ENCODE assay signal across 32 mouse cellular contexts in genomic region chr16:88166547-88166946, GRCm38 (mm10).
"Had no signal": no experiment of that assay in that cellular context is flagged by ENCODE, and none has a peak within 500 bp of the region (broad histone marks: within the 10 kb centered on the region; RNA-seq: fewer than 3 reads in every experiment).

No protein-coding gene starts in this region.

- H3K36me3 ChIP-seq: limb, embryonic 10.5 days; limb, embryonic 12.5 days; limb, embryonic 13.5 days; limb, embryonic 15.5 days; liver, embryonic 12.5 days; liver, embryonic 13.5 days; liver, embryonic 15.5 days; lung, embryonic 15.5 days; midbrain, embryonic 10.5 days; midbrain, embryonic 12.5 days; midbrain, embryonic 13.5 days; midbrain, embryonic 15.5 days; neural tube, embryonic 12.5 days had no signal

- ATAC-seq: liver, embryonic 12.5 days; liver, postnatal 0 days; lung, postnatal 0 days; midbrain, embryonic 13.5 days; midbrain, embryonic 15.5 days; midbrain, embryonic 16.5 days had no signal

- H3K27me3 ChIP-seq: limb, embryonic 12.5 days; limb, embryonic 13.5 days; limb, embryonic 15.5 days; liver, embryonic 12.5 days; liver, embryonic 13.5 days; liver, embryonic 15.5 days; lung, embryonic 15.5 days; megakaryocyte, embryonic 14.5 days; midbrain, embryonic 12.5 days; midbrain, embryonic 13.5 days; midbrain, embryonic 15.5 days; neural tube, embryonic 12.5 days had no signal

- DNase-seq: left cerebral cortex, postnatal 4 days; liver; liver, embryonic 13.5 days; liver, postnatal 0 days; lung, adult 18-20 months; lung, adult 2 months; lung, embryonic 14.5 days; lung, postnatal 10 days; lung, postnatal 14 days; lung, postnatal 36 days; lung, postnatal 4 days; midbrain, embryonic 14.5 days had no signal

- H3K4me1 ChIP-seq: limb, embryonic 10.5 days; limb, embryonic 12.5 days; limb, embryonic 13.5 days; limb, embryonic 15.5 days; liver, embryonic 12.5 days; liver, embryonic 13.5 days; liver, embryonic 15.5 days; lung, embryonic 15.5 days; megakaryocyte, embryonic 14.5 days; midbrain, embryonic 10.5 days; midbrain, embryonic 12.5 days; midbrain, embryonic 13.5 days; midbrain, embryonic 15.5 days; neural tube, embryonic 12.5 days had no signal

- H3K4me3 ChIP-seq: limb, embryonic 10.5 days; limb, embryonic 12.5 days; limb, embryonic 13.5 days; limb, embryonic 15.5 days; liver, embryonic 12.5 days; liver, embryonic 13.5 days; liver, embryonic 15.5 days; lung, embryonic 15.5 days; megakaryocyte, embryonic 14.5 days; midbrain, embryonic 10.5 days; midbrain, embryonic 12.5 days; midbrain, embryonic 13.5 days; midbrain, embryonic 15.5 days; myocyte; neural tube, embryonic 12.5 days had no signal

- H3K9ac ChIP-seq: limb, embryonic 12.5 days; limb, embryonic 13.5 days; limb, embryonic 15.5 days; liver, embryonic 12.5 days; liver, embryonic 13.5 days; liver, embryonic 14.5 days; liver, embryonic 15.5 days; liver, postnatal 0 days; lung, embryonic 14.5 days; lung, embryonic 15.5 days; midbrain, embryonic 12.5 days; midbrain, embryonic 13.5 days; midbrain, embryonic 15.5 days; neural tube, embryonic 12.5 days had no signal

- H3K9me3 ChIP-seq: limb, embryonic 10.5 days; limb, embryonic 12.5 days; limb, embryonic 13.5 days; limb, embryonic 15.5 days; liver, embryonic 12.5 days; liver, embryonic 13.5 days; liver, embryonic 15.5 days; lung, embryonic 15.5 days; megakaryocyte, embryonic 14.5 days; midbrain, embryonic 10.5 days; midbrain, embryonic 12.5 days; midbrain, embryonic 13.5 days; midbrain, embryonic 15.5 days; neural tube, embryonic 12.5 days had no signal

- H3K27ac ChIP-seq: limb, embryonic 10.5 days; limb, embryonic 12.5 days; limb, embryonic 13.5 days; limb, embryonic 15.5 days; liver, embryonic 12.5 days; liver, embryonic 13.5 days; liver, embryonic 14.5 days; liver, embryonic 15.5 days; lung, embryonic 15.5 days; macrophage; midbrain, embryonic 10.5 days; midbrain, embryonic 12.5 days; midbrain, embryonic 13.5 days; midbrain, embryonic 15.5 days; neural tube, embryonic 12.5 days had no signal

- H3K4me2 ChIP-seq: limb, embryonic 12.5 days; limb, embryonic 13.5 days; limb, embryonic 15.5 days; liver, embryonic 11.5 days; liver, embryonic 12.5 days; liver, embryonic 13.5 days; liver, embryonic 15.5 days; lung, embryonic 14.5 days; lung, embryonic 15.5 days; midbrain, embryonic 11.5 days; midbrain, embryonic 12.5 days; midbrain, embryonic 13.5 days; midbrain, embryonic 15.5 days; neural tube, embryonic 12.5 days had no signal
